Mouse (Mus musculus) kidney, adult 2 months (tissue): ENCODE results near the gene Fancd2os.

Experiments used
- CTCF ChIP-seq: fragments of 200-500 bp; conservative IDR thresholded peaks from 2 replicates; pipeline ENCODE4 v1.5.1; 2011; ENCODE audit warnings: low read depth, mild to moderate bottlenecking, control low read depth, low read length, moderate library complexity, mixed read lengths; ENCODE audit not compliant: insufficient read depth, insufficient read length
- POLR2A ChIP-seq: fragments of 200-500 bp; IDR thresholded peaks from one replicate; pipeline ENCODE4 v1.6.1; 2011; ENCODE audit warnings: low read depth, low read length, control low read depth

DNA sequence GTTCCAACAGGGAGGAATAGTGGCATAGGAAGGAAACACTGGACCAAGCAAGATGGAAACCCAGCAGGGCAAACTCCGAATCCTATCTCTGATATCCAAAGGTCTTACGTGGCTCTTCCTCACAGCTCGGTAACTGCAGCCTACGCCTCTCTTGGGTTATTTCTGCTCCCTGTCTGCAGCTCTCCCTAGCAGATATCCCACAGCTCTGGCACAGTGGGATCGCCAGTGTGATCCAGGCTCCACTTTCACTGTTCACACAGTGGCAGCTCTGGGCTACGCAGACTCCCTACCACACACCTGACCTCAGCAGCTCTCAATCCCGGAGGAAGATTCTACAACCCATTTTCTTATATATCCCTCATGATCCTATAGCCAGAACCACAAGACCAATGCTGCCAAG, 13.6 kb upstream of the Fancd2os start:
- TF ChIP-seq CTCF = no peak
- no peak for TF ChIP-seq POLR2A
